Mouse (Mus musculus) spleen, postnatal 36 days (tissue): Measurements from ENCODE around the gene Lrrc59.

ENCODE experiments used
- DNase-seq, 2 experiments: peaks; one replicate each; pipeline ENCODE4 v3.0.0; 2022; ENCODE audit warnings: low spot score in 2 of 2, mixed read lengths in 1 of 2

Gene Lrrc59

DNA sequence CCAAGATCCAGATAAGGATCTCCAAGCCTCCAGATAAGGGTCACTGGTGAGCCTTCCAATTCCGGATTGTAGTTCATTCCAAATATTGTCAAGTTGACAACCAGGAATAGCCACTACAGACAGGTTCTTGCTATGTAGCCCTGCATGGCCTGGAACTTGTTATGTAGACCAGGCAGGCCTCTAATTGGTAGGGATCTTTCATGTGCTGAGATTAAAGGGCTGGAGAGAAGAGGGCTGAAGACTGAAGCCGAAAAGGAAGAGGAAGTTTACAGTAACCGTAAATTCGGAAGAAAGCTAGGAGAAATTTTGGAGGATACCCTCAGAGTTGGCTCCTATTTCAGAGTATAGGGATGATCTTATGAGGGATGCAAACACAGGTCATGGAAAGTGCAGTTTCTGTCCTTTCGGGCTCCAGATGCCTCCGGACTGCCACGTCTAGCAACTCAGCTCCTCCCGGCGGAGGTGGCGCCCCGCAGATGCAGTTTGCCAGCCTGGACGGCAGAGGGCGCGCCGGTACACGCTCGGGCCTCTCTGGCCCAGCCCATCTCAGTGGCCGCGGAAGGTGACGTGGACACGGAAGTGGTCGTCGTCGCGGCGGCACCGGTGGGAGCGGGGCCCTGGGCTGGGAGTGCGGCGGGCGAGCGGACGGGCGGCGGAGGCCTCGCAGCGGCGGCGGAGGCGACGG lies at the start of gene Lrrc59:
Gene Lrrc59, plus strand, starts transcription at position 569 of the 685 bp plus-strand sequence.
- peak; percentile 92 for DNase-seq

DNA sequence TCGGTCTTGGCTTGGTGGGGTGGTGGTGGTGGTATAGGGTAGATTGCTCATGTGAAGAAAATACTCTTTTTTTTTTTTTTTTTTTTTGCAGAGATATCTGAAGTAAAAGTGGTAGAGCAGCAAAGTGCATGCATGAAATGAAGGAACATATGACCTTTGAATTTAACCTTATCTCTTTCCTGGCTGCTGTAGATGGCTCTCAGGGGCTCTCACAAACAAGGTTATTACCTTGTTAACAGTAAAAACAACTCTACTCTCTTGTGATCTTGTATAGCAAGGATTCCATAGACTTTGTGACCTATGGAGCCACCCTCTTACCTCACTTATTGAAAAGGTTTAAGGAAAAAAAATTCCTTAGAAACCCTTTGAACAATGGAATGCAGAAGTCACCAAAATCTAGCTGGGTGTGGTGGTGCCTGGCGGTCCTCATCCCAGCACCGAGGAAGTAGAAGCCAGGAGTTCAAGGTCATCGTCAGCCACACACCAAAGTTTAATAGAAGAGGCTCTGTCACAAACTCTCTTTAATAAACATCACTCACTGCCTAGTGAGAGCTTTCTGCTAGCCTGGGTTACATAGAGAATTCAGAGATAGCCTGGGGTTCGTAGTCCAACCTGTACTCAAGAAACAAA lies 49.3 kb upstream of the Lrrc59 start:
- no peak for DNase-seq

DNA sequence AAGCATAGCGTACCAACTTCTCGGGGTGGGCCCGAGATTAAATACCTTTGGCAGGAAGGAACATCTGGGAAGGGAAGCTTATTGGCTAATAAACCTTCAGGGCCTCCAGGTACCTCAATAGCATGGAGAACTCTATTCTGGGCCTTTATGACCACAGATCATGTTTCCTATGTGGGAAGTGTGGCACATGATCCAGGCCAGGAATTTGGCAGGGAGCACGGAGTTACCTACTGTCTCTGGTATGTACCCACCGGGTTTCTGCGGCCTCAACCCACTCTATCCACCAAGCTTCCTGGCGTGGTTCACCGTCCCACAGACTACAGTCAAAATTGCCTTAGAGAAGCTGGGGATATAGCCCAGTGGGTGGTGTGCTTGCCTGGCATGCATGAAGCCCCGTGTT lies 44.5 kb upstream of the Lrrc59 start:
- no peak for DNase-seq

DNA sequence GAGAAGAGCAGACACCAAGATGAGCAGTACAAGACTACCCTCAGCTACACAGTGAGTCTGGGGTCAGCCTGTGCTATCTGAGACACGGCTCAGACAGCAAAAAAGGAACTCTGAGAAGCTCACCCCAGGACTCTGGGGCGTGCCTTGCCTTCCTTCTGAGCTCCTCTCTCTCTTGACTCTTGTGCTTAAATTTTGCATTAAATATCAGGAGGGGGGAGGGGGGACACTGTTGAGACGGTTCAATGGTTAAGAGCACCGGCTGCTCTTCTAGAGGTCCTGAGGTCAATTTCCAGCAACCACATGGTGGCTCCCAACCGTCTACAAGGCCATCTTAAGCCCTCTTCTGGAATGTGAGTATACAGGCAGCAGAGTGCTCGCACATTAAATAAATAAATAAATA lies 42.1 kb upstream of the Lrrc59 start:
- DNase-seq, result no peak

DNA sequence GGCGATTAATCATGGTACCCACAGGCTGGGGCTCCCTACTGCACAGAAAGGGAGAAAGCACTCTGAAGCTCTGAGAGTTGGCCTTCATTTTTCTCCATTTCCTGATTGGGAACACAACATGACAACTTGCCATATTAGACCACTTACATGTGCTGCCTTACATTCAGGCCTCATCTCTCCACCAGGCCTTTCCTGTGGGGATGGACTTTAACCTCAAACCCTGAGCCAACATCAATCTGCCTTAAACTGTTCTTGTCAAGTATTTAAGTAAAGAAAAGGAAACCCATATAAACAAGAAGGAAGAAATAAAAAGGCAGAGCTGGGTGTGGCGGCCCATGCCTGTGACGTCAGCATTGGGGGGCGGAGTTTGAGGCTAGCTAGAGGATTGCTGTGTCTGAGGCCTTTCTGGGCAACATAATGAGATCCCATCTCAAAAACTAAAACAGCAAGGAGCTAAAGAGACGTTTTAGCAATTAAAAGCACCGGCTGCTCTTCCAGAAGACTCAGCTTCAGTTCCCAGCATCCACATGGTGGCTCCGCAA lies 33.2 kb upstream of the Lrrc59 start:
- DNase-seq, result peak; percentile 51 to 52

DNA sequence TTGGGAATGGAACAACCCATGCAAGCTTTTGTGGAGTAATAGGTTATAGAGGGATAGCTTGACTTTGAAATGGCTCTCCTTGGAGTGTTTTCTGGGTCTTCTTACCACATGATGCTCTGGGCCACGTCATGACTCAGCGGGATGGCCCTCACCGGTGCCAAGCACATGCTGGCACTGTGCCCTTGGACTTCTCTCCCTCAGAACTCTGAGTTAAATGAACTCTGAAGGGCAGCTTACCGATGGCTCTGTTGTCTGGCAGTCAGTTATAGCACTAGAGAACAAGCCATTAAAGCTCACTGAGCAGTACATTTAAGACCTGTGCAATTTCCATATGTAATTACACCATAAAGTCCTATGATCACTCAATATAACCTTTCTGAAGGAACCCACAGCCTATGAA lies 32.2 kb upstream of the Lrrc59 start:
- DNase-seq, result no peak

DNA sequence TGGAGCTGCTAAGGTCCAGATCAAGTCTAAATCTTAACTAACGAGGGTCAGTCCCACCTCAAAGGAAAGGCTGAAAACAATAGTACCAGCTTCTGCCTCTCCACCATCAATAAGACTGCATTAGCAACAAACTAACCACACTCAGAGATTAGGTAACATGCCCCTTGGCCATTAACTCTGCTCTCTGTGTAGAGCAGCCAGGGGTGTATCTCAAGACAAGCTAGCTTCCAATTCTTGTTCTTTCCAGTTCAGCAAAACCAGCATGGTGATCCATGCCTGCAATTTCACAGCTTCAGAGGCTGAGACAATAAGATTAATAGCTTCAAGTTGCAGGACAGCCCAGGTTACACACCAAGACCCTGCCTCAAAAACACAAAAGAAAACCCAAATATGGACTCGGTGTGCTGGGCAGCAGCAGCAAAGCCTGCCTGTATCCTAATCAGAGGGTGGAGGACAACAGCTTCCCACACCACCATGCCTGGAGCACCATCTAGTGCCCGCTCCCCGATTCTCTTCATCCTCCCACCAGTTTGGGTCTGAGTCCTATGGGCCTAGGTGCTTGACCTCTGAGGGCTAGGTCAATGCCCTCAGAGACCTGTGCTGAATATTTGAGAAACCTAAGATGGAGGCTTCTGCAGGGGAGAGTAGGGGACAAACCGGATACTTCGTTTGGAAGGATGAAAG lies 31.0 kb upstream of the Lrrc59 start:
- no peak for DNase-seq

DNA sequence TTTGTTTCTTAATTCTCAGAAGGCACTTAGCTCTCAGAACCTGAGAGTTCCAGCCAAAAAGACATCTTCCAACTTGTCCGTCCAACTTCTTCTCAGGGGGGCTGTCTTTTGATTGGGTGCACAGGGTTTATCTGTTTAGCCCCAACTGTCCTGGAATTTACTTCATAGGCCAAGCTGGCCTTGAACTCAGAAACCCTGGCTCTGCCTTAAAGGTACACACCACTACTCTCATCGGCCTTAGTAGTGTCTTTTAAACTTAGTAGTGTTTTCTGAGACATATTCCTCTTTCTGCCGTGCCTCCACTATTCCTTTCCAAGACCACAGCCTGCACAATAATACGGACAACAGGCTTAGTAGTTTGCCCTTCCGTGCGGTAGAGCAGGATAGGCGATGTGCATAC lies 29.1 kb upstream of the Lrrc59 start:
- no peak for DNase-seq

DNA sequence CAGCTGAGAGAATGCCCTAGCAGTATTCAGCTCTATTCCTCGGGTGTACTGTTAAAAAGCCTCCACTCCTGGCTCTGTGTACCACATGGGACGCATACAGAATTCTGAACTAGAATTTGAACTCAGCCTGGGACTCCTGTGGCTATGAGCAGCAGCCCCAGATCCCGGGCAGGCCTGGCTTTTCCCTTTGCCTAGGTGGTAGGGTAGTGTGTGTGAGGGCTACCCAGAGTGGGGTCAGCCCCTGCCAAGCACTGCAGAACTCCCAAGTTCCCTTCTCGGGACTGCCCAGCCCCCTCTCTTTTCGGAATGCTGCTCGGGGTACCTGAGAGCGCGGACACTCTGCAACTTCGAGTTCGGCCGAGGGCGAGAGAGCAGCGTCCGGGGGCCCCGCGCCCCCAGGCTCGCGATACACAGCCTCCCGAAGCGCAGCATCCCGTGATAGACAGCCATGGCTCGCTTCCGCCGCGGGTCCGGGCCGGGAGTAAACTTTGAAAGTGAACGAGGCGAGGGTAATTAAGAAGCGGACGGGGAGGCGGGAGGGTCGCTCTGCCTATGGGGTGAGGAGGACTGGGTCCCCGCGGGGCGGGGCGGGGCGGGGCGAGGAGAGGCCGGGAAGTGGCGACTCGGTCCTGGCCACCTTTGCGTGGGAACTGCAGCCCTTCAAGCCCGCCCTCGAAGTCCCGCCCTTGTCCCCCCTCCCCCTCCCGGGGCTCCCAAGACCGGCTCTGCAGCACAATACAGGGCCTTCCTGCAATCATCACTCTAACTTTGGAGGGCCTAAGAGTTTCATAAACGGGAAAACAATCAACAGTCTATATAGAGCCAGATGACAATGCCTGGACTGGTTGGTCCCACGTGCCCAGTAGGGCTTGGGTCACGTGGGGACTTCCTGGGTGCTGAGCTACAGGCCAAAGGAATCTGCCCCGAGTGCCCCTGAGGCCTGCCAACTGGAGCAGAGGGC lies 28.0 kb upstream of the Lrrc59 start, which contains the start of gene Acsf2:
Gene Acsf2, minus strand, starts transcription at position 551 of the 961 bp plus-strand sequence.
- DNase-seq, result peak; percentile 90

DNA sequence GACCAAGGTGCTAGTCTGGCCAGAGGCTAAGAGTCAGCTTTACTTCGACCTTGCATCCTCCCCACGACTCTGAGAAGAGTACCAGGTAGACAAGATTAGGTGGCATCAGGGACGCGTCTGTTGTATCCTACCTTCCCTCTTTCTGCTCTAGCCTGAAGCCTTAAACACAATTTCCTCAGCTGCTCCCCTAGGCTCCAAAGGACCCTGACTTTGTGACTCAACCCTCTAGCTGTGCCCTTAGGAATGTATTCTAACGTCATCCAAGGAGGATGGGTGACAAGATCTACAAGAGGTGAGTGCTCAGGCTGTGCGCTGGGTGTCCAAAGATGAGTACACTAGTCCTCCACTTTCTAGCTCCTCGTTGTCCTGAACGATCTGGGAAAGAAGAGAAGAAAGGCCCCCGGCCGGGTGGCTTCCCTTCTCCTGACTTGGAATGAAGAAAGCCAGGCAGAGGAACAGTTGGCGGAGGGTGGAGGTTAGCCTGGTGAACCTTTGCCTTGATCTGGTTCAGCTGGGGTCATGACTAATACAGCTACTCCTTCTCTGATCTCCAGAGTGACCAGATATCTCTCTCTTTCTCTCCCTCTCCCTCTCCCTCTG lies 27.1 kb upstream of the Lrrc59 start:
- DNase-seq, result no peak

DNA sequence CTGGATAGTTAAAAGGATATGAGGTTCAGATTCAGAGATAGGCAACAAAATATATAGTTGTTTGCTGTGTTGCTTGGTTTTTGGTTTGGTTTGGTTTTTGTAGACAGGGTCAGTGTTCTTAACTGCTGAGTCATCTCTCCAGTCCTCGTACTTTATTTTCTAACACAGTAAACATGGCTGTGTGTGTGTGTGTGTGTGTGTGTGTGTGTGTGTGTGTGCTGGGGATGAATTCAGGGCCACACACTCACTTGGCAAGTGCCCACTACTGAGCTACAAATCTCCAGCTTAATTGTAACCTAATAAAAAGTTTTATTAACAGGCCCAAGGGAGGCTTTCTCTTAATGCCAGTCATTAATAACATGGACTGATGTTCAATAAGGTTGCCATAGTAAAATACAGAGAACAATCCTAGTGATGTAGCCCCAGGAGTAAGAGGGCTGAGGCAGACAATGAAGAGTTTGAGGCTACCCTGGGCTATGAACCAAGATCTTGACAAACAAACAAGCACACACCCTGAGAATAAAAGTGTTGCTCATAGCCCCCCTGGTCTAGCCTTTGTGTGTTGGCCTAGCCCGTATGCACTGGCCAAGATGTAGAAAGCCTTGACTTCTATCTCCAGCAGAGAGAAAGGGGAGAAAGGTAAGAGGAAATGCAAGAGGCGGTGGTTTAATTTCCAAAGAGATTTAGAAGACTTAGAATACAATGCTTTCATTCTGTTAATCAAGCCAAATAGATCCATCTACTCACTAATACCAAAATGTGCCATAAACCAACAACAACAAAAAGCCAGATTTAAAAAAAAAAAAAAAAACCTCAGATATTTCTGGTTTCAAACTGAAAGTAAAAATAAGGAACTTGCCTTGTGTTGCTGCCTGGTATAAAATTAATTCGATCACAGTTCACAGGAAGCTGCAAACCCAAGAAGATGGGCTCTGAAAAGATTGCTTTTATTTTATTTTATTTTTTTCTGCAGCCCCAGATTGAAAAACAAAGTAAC lies 18.5 kb upstream of the Lrrc59 start:
- DNase-seq, result no peak

DNA sequence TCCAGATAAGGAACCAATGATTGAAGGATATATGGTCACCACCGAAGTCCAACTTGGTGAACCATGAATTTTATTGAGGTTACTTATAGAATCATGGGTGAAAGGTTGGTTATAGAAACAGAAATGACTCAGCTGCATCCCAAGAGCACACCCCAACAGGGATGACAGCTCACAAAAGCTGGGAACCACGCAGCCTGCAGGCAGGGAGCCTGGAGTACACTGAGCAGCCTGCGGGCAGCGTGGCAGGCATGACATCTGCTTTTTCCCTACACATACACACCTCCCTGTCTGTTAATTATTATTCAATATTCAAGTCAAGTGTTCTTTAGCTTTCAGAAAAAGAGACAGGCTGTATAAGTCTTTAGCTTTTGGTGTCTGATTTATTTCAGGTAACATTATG lies 15.0 kb upstream of the Lrrc59 start:
- DNase-seq, result no peak

DNA sequence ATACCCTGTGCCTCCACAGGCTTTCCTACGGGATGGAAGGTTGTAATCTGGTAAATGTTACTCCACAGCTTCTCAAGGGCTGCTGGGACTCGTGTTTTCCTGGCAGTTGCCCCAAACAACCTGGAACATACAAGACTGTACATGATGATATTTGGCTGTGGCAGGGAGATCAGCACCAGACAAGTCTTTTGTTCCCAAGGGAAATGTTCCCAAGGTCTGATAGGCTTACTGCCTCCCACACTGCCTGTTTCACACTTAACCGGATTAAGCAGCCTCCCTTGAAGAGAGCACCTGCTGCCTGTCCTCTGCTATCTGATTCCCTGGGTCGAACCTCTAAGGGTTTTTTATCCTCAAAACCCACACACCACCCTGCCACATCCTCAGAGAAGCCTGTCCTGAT lies 14.1 kb upstream of the Lrrc59 start:
- DNase-seq, result no peak

DNA sequence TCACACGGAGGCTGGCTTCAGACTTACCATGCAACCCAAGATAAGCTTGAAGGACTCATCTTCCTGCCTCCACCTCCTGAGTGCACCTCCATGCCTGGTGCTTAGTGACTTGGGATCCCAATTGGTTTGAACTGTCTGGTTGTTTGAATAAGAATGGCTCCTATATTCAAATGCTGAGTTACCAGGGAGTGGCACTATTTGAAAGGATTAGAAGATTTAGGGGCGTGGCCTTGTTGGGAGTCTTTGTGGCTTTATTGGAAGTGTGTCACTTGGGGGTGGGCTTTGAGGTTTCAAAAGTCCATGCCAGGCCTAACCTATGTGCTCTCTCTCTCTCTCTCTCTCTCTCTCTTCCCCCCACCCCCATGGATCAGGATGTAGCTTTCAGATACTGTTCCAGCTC lies 11.9 kb upstream of the Lrrc59 start:
- no peak for DNase-seq

DNA sequence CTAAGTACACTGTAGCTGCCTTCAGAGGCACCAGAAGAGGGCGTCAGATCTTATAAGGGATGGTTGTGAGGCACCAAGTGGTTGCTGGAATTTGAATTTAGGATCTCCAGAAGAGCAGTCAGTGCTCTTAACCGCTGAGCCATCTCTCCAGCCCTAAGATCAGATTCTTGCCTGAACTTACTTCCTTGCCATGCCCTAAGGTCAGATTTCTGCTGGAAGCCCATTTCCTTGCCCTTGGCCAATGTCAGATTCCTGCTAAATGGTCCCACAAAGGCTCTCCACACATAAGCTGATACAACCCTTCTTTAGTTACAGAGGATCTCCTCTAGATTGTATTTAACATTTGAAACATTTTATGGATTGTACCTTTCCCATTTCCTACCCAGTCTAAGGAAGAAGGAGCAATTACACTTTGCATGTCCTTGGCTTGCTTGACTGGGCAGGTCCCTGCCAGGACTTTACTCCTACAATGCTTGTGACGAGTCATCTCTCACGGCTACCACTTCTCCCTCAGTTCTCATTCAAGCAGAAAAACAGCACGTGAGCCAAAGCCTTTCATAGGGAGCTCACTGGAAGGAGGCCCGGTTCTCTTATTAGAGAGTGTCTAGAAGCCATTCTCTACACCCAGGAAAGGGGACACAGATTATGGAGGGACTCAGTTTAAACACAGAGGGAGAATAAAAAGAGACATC lies 8.7 kb upstream of the Lrrc59 start:
- no peak for DNase-seq

DNA sequence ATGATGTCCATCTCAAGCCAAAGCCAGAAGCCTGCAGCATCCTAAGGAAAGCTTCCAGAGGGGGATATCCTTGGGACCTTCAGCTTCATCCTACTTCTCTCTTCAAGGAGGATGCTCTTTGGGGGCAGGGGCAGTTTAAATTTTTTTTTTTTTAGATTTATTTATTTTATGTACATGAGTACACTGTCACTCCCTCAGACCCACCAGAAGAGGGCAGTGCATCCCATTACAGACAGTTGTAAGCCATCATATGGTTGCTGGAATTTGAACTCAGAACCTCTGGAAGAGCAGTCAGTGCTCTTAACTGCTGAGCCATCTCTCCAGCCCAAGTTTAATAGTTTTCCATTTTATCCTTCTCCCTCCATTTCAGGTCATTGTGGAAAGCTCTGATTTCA lies 8.1 kb upstream of the Lrrc59 start:
- no peak for DNase-seq

DNA sequence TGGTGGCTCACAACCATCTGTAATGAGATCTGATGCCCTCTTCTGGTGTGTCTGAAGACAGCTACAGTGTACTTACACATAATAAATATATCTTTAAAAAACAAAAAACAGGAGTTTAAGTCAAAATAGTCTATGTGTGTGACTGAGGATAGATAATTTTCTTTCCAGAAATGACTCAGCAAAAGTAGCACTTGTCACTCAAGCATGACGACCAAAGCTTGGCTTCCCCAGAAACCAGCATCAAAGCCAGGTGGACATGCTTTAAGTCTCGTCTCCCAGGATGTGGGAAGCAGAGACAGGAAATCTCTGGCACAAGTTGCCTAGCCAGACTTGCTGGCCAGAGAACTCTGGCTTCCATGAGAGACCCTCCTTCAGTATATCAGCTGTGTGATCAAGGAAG lies 7.4 kb upstream of the Lrrc59 start:
- DNase-seq, result no peak

DNA sequence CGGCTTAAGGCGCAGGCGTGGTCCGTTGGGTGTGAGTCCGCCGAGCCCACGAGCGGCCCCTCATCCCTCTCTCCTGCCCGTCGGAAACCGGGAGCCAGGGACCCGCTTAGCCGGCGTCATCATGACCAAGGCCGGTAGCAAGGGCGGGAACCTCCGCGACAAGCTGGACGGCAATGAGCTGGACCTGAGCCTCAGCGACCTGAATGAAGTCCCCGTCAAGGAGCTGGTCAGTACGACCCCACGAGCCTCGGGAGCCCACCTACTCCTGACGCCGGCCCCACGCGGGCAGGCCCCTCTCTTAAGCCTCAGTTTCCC lies 274 bp downstream of the Lrrc59 start:
- no peak for DNase-seq

DNA sequence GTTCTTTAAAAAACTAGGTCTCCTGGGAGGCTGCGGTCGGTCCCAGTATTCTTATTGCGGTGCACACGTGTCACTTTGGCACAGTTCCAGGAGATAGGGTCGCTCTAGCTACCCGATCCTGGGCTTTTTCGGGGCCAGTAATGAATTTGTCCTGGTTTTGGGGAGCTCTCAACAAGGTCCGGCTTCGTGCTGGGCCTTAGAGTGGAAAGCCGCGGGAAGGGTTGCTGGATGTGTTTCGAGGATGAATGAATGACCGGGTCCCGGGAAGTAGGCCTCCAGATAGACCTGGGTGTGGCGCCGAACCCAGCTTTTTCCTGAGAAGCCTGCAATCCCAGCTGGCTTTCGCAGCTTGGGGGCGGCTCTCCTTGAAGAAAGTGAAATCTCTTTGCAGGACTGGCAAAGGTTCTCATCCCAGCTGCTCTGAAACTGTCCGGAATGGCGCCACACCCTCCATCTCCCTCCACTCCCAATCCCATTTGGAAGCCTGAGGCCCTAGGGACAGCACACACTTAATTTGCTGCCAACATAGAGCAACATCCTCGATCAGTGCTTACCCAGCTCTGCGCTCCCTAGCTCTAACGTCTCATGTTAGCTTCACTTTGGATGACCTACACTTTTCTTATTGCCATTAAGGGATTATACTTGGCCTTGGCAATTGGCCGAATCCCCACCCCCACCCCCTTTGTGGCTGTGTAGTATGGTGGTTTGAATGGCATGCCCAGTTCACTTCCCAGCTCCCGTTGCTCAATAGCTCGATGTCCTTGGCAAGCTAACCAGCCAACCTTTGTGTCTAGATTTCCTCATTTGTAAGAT lies 838 bp downstream of the Lrrc59 start:
- DNase-seq, result peak; percentile 5 to 6
